Mouse (Mus musculus): ENCODE measurements at regions not wholly inside any gene's neighbourhood (a gene's known extent, or its start where the extent isn't known, plus 50 kb on each side); places are given as distances from the start of the nearest gene placed in this dataset.

GRCm38 (mm10) chr2:74930702-74931101 lies 105.1 kb downstream of the Mtx2 start:
- no peak for DNase-seq (ENCODE audit: low spot score)

GRCm38 (mm10) chr2:74933190-74933589 lies 107.6 kb downstream of the Mtx2 start:
- no peak for DNase-seq (ENCODE audit: low spot score)

- DNase-seq (ENCODE audit: low spot score) = no peak
Measured at GRCm38 (mm10) chr2:74933771-74934170, 108.2 kb downstream of the Mtx2 start.

- DNase-seq (ENCODE audit: low spot score) = no peak
Measured at GRCm38 (mm10) chr2:74938711-74939110, 113.1 kb downstream of the Mtx2 start.

GRCm38 (mm10) chr2:74941966-74942365 lies 116.4 kb downstream of the Mtx2 start:
- DNase-seq (ENCODE audit: low spot score) = no peak

GRCm38 (mm10) chr2:74942611-74943198 lies 117.1 kb downstream of the Mtx2 start:
- DNase-seq (ENCODE audit: low spot score) = no peak

GRCm38 (mm10) chr2:74945185-74945749 lies 119.7 kb downstream of the Mtx2 start:
- no peak for DNase-seq (ENCODE audit: low spot score)

GRCm38 (mm10) chr2:74951401-74952260 lies 126.0 kb downstream of the Mtx2 start:
- no peak for DNase-seq (ENCODE audit: low spot score)

GRCm38 (mm10) chr2:74954101-74954500 lies 128.5 kb downstream of the Mtx2 start:
- no peak for DNase-seq (ENCODE audit: low spot score)

- no peak for DNase-seq (ENCODE audit: low spot score)
Measured at GRCm38 (mm10) chr2:74955281-74956128, 129.9 kb downstream of the Mtx2 start.

GRCm38 (mm10) chr2:74956129-74956450 lies 130.5 kb downstream of the Mtx2 start:
- no peak for DNase-seq (ENCODE audit: low spot score)

- DNase-seq (ENCODE audit: low spot score) = no peak
Measured at GRCm38 (mm10) chr2:74956556-74956955, 131.0 kb downstream of the Mtx2 start.

- no peak for DNase-seq (ENCODE audit: low spot score)
Measured at GRCm38 (mm10) chr2:74959936-74960335, 134.3 kb downstream of the Mtx2 start.

- DNase-seq (ENCODE audit: low spot score) = no peak
Measured at GRCm38 (mm10) chr2:74962416-74962815, 136.8 kb downstream of the Mtx2 start.

GRCm38 (mm10) chr2:74964360-74964759 lies 138.8 kb downstream of the Mtx2 start:
- DNase-seq (ENCODE audit: low spot score) = peak; percentile 64

GRCm38 (mm10) chr2:74964980-74965379 lies 139.4 kb downstream of the Mtx2 start:
- DNase-seq (ENCODE audit: low spot score) = no peak

GRCm38 (mm10) chr2:74965384-74966060 lies 139.9 kb downstream of the Mtx2 start:
- peak; percentile 44 for DNase-seq (ENCODE audit: low spot score)

- DNase-seq (ENCODE audit: low spot score) = no peak
Measured at GRCm38 (mm10) chr2:74970611-74971265, 145.1 kb downstream of the Mtx2 start.

GRCm38 (mm10) chr2:74973386-74973785 lies 147.8 kb downstream of the Mtx2 start:
- DNase-seq (ENCODE audit: low spot score) = no peak

- DNase-seq (ENCODE audit: low spot score) = no peak
Measured at GRCm38 (mm10) chr2:74974595-74975325, 149.2 kb downstream of the Mtx2 start.

- DNase-seq (ENCODE audit: low spot score) = no peak
Measured at GRCm38 (mm10) chr2:74977348-74977747, 151.7 kb downstream of the Mtx2 start.
